Mouse (Mus musculus) small intestine, adult 2 months (tissue): Measurements from ENCODE around the gene Arl3.
A peak's percentile ranks its signal among the peaks of the same experiment; 100 is the strongest.

ENCODE experiments used
- CTCF ChIP-seq: fragments of 200-500 bp; IDR thresholded peaks from 2 replicates; pipeline ENCODE4 v1.5.1; 2012; ENCODE audit warnings: low read depth, mild to moderate bottlenecking, control low read depth, inconsistent platforms, low read length, moderate library complexity, mixed read lengths; ENCODE audit not compliant: insufficient replicate concordance, insufficient read length; ENCODE audit errors: extremely low read depth
- POLR2A ChIP-seq: fragments of 200-500 bp; IDR thresholded peaks from 2 replicates; pipeline ENCODE4 v1.6.1; 2012; ENCODE audit warnings: low read depth, mild to moderate bottlenecking, control low read depth, inconsistent platforms, low read length, moderate library complexity

DNA sequence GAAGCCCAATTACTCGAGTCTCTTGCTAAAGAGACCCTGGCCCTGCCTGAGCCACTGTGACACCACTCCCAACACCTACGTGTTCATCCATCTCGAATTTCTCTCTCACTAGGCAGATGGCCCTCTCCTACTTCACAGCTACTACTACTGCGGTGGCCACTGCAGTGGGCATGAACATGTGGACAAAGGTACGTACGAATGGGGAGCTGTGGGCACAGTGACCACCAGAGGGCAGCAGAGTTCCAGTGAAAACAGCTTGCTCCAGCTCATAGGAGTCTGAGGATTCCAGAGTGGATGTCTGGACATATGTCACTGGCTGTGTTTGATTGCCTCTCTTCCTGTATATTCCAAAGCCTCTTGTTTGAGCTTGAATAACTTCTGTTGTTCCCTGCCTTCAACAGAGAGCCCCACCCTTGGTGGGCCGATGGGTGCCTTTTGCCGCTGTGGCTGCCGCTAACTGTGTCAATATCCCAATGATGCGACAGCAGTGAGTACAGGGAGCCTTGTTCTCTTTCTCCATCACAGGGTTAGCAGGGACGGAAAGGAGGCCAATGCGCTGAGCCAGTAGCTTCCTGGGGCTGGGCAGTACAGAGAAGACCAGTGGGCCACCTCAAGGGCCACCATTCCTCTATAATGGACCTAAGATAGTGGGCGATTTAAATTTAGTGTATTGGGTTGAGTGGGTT lies 15.0 kb upstream of the Arl3 start:
- TF ChIP-seq POLR2A (no peak), CTCF (peak; percentile 94; the same call in 1 of the 2 replicates)
